Mouse (Mus musculus) hindbrain, embryonic 10.5 days (tissue): ENCODE measurements around the gene Ssty1. TPM values are rescaled to one million over a fixed set of nuclear protein-coding genes. Genes with fewer than 3 reads are reported as not detected.
"Not testable (repeated sequence)": the region's sequence is repeated elsewhere in the genome, so short reads cannot be mapped to it uniquely, and the experiment has no call there.

Source experiments
- DNase-seq: peaks from one replicate; pipeline ENCODE4 v3.0.0-alpha.2; 2017; ENCODE audit warnings: low spot score
- H3K27ac ChIP-seq: fragments of 300-500 bp; sonication (generic); 2 replicates; pipeline ENCODE4 v1.5.1; 2016; ENCODE audit warnings: mild to moderate bottlenecking, moderate library complexity
- H3K27me3 ChIP-seq: fragments of 300-500 bp; sonication (generic); 2 replicates; pipeline ENCODE4 v1.6.1; 2016; ENCODE audit warnings: mild to moderate bottlenecking; ENCODE audit not compliant: poor library complexity, insufficient read depth, severe bottlenecking
- H3K36me3 ChIP-seq: fragments of 300-500 bp; sonication (generic); 2 replicates; pipeline ENCODE4 v1.6.1; 2016; ENCODE audit warnings: mild to moderate bottlenecking, moderate library complexity
- H3K4me1 ChIP-seq: fragments of 300-500 bp; sonication (generic); replicated peaks from 2 replicates; pipeline ENCODE4 v1.6.1; 2016; ENCODE audit warnings: mild to moderate bottlenecking
- H3K4me3 ChIP-seq: fragments of 300-500 bp; sonication (generic); 2 replicates; pipeline ENCODE4 v1.5.1; 2016; ENCODE audit warnings: mild to moderate bottlenecking, moderate library complexity
- H3K9me3 ChIP-seq: fragments of 300-500 bp; sonication (generic); 2 replicates; pipeline ENCODE4 v1.6.1; 2016; ENCODE audit warnings: mild to moderate bottlenecking, moderate library complexity
- WGBS: fragments of 180-500 bp; shearing (Covaris S2); methylation state at CpG from one replicate; pipeline ENCODE4 v1.1.7; 2016; 5-methylcytosine and 5-hydroxymethylcytosine counted together
- polyA plus RNA-seq: library from polyadenylated mRNA; unstranded; fragments of >200 nt; fragmentation: Nextera tagmentation; extraction: Ambion mirVana; gene quantifications from 2 replicates; pipeline ENCODE4 v1.2.1, GENCODE M21; 2016

Gene Ssty1
- not detected in 2 replicates for polyA plus RNA-seq

DNA sequence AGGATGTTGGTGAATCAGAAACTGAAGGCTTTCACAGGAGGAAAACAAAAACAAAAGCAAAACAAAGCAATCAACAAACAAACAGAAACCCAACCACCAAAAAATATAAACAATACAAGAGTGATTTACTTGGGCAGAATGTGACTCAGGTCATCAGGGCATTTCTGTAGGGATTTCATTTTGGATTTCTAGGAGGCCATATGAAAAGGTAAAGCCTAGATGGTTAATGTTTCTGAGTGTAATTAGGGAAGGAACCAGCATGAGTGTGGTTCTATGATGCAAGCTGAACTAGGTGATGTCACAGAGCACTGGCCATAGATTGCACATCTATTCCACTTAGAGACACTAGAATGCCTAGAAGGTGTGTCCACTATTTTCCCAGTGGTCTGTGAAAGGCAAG lies at the start of gene Ssty1:
Gene Ssty1 (plus strand): TSS at position 301 of the 400 bp plus-strand sequence.
- not testable (repeated sequence) for H3K4me1 ChIP-seq, H3K9me3 ChIP-seq, H3K27me3 ChIP-seq, H3K4me3 ChIP-seq, H3K27ac ChIP-seq, DNase-seq, H3K36me3 ChIP-seq

DNA sequence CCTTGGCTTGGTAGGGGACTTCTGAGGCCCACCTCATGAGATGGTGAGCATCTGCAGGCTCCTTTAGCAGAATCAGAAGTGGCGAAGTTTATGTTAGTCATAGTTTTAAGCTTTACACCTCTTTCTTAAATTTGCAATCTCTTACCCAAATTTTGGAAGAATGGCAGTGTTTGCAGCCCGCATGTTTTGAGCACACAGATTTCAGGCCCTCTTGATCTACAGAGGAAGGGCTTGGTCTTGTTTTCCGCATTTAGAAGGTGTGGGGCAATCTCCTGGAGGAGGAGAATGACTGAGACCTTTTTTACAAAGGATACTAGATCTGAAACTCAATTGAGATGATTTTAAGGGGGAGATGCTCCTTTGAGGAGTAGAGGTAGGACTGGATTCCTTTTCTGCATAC lies 27.2 kb upstream of the Ssty1 start, which contains the start of gene Gm21764:
Gene Gm21764 (minus strand): TSS at position 101 of the 400 bp plus-strand sequence.
- H3K9me3 ChIP-seq, H3K27me3 ChIP-seq, H3K4me1 ChIP-seq, H3K27ac ChIP-seq, H3K36me3 ChIP-seq, H3K4me3 ChIP-seq, DNase-seq: not testable (repeated sequence)
- WGBS, result no CpG with 5 or more reads among the region's 3 CpGs

Other genes with a start within 250 kb of the Ssty1 start
- not detected in 2 replicates for gene Gm21904, start 242.8 kb upstream of the Ssty1 start, polyA plus RNA-seq
- not detected in 2 replicates for gene Gm20772, start 214.4 kb upstream of the Ssty1 start, polyA plus RNA-seq
- not detected in 2 replicates for gene Gm20831, start 214.4 kb upstream of the Ssty1 start, polyA plus RNA-seq
- not detected in 2 replicates for gene Srsy, start 151.8 kb upstream of the Ssty1 start, polyA plus RNA-seq
- not detected in 2 replicates for gene Gm21764, start 27.3 kb upstream of the Ssty1 start, polyA plus RNA-seq